Mouse (Mus musculus) CD4-positive helper T cell, adult 2 months (primary cell): ENCODE data around the gene H2afx.

Experiments used
- DNase-seq: peaks from one replicate; pipeline ENCODE4 v3.0.0-alpha.2; 2012; ENCODE audit warnings: low read depth, missing footprints, low spot score

Gene H2afx

DNA sequence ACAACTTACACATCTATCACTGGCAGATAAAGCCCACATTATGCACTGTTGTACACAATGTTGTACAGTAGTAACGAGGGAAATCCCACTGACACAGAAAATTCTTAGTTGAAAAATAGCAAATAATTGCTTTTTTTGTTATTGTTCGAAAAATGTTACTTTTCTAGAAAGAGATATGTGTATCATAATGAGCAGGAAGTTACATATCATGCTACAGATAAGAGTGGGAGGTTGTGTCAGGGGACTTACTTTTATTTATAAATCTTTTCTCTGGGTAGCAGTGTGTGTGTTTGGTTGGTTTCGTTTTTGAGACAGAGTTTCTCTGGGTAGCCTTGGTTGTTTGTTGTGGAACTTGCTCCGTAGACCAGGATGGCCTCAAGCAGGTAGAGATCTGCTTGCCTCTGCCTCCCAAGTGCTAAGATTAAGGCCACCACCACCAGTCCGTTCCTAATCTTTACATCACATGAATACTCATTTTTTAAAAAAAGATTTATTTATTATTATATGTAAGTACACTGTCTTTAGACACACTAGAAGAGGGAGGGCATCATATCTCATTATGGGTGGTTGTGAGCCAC, 43.7 kb downstream of the H2afx start:
- peak; percentile 45 for DNase-seq

DNA sequence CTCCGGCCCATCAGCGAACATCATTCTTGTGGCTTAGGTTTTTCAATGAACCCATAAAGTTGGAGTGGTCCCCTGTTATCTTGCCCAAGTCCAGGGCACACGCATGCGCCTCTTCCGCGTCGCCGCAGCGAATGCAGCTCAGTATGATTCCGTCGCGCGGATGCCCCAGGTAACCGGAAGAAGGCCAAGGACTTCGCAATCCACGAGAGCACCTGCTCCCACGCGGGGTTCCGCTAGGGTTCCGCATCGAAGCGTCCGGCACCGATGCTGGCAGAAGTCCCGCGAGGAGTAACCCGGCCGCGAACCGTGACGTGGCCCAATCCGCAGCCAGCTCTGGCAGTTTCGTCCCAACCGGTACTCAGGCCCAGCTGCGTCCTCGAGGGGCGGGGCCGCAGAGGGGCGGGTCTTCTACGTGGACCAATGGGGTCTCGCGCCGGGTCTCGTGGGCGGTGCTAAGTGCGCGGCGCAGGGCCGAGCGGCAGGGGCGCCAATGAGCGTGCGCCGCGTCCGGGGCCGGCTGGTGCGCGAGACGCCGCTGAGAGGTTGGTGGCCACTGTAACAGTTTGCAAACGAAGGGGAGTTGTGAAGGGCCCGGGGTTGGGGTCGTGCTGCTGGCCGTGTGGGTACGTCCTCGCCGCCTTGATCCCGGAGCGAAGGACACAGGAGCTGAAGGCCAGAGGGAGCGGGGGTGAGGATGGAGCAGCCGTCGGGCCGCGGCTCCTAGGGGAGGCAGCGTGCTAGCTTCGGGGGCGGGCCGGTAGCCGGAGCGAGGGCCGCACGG, 44.8 kb downstream of the H2afx start, which contains the start of gene Hyou1:
Hyou1 (plus strand) TSS at position 437 of the 781 bp plus-strand sequence.
- DNase-seq = peak; percentile 99

DNA sequence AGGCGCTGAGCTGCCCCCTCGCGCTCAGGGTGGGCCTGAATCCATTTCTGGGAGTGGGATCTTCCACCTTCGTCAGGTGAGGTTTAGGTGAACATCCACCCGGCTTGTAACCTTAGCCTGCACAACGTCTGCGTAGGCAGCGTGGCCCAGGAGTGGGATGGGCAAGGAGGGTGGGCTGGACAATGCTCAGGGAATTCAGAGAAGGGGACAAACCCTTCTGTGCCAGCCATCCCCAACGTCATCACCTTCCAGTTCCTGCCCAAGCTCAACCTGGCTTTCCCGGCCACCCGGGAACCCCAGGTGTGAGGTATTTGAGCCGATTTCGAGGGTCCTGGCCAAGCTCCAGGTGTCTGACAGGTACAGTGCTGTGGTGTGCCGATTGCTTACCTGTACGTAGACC, 45.4 kb downstream of the H2afx start:
- DNase-seq = no peak

DNA sequence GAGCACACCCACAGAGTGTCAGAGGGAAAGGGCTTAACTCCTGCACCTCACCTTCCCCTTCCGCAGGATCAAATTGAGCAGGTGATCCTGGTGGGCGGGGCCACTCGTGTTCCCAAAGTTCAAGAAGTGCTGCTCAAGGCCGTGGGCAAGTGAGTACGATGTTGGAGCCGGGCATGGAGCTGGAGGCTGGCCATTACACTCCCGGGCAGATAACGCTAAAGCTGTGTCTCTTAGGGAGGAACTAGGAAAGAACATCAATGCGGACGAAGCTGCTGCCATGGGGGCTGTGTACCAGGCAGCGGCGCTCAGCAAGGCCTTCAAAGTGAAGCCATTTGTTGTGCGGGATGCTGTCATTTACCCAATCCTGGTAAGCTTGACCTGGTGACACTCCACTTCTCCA, 50.1 kb downstream of the H2afx start:
- no peak for DNase-seq
